Mouse (Mus musculus) small intestine, adult 2 months (tissue): ENCODE results near the gene Bmp8b.

Experiments
- CTCF ChIP-seq: fragments of 200-500 bp; IDR thresholded peaks from 2 replicates; pipeline ENCODE4 v1.5.1; 2012; ENCODE audit warnings: low read depth, mild to moderate bottlenecking, control low read depth, inconsistent platforms, low read length, moderate library complexity, mixed read lengths; ENCODE audit not compliant: insufficient replicate concordance, insufficient read length; ENCODE audit errors: extremely low read depth
- POLR2A ChIP-seq: fragments of 200-500 bp; IDR thresholded peaks from 2 replicates; pipeline ENCODE4 v1.6.1; 2012; ENCODE audit warnings: low read depth, mild to moderate bottlenecking, control low read depth, inconsistent platforms, low read length, moderate library complexity

DNA sequence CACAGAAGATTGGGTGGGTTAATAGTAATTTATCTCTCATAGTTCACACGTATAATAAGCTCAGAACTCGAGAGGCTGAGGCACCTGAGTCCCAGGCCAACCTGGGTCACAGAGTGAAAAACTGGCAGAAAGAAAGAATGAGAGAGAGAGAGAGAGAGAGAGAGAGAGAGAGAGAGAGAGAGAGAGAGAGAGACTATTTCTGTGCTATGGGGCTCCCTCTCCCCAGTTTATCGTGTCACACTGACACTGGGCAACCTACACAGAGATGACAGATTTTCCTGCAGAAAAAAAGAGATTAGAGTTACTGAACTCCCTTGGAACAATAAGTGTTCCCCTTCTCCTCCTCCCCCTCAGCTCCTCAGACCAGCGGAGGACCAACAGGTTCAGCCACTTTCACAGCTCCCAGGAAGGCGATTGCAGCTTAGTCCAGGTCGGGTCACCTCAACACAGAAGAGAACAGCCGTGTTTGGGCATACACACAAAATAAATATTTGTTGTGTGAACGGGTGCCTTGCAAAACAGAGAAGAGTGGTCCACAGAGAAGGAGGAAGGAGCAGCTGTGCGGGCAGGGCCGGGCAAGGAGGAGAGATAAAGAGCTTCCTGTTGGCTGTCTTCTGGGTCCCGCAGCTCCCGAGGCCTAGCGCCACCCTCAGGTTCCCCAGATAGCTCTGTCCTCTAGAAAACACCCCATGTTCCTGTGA, 33.5 kb upstream of the Bmp8b start:
- TF ChIP-seq POLR2A: no peak
- TF ChIP-seq CTCF: peak; percentile 50; the same call in 1 of the 2 replicates
